ENCODE assay signal across 10 mouse cellular contexts in the genomic region with DNA sequence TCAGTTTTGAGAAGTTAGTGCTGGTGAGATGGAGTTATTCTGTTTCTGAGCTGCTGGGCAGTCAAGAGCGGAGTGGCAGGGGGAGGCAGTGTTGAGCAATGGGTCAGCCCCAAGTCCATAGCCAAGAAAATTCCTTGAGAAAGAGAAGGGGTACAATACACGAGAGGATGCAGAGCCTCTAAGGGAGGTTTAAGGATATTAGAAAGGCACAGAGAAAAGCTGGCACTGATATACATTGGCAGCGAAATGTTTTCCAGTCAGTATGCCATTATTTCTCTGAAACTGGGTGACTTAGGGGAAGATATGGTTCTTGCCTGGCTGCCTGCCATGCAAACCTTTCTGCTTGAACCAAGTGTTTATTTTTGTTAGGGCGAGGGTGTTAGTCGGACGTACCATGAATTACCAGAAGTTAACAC. TPM values are rescaled to one million over a fixed set of nuclear protein-coding genes. Genes with fewer than 3 reads are reported as not detected.
A peak's percentile ranks its signal among the peaks of the same experiment; 100 is the strongest.
DNase-seq lines count a peak whose midpoint lies in the region; ATAC-seq and TF ChIP-seq lines count a peak whose summit lies in the region.
"Had no signal": no experiment of that assay in that cellular context is flagged by ENCODE, and none has a peak within 500 bp of the region (broad histone marks: within the 10 kb centered on the region; RNA-seq: fewer than 3 reads in every experiment).

No protein-coding gene starts in this region.

- intact Hi-C loops in heart, adult 2 months (cut with DNase I) = loop anchor here (2.0 kb wide), 2 partner anchors 22 to 52 kb away; no protein-coding TSS in a partner anchor
- intact Hi-C loops in heart, postnatal 14 days (cut with DNase I) = no loop called here

- H3K9ac ChIP-seq in heart, adult 2 months (ENCODE audit: low read depth, low read length) = no peak overlapping the region
- peak overlapping the region; percentile 39 for H3K9ac ChIP-seq in liver, embryonic 12.5 days
- no peak overlapping the region for H3K9ac ChIP-seq in midbrain, embryonic 16.5 days (ENCODE audit: low read depth, low read length)
- H3K9ac ChIP-seq in midbrain, embryonic 13.5 days (replicated peaks) = no peak overlapping the region

- peak overlapping the region; percentile 70 for H3K4me2 ChIP-seq in liver, embryonic 12.5 days
- H3K4me2 ChIP-seq in midbrain, embryonic 16.5 days (ENCODE audit: low read length) = no peak overlapping the region
- no peak overlapping the region for H3K4me2 ChIP-seq in midbrain, embryonic 13.5 days (replicated peaks)

- no peaks in the 10 kb centered on the region for H3K9me3 ChIP-seq in liver, embryonic 12.5 days (replicated peaks)
- no peaks in the 10 kb centered on the region for H3K9me3 ChIP-seq in midbrain, embryonic 16.5 days (replicated peaks; ENCODE audit: control insufficient read depth, low read length, poor library complexity, severe bottlenecking)
- no peaks in the 10 kb centered on the region for H3K9me3 ChIP-seq in midbrain, embryonic 13.5 days

- WGBS in heart, adult 2 months = 34% methylated on average over 6 of the region's 6 CpGs
- 27% methylated on average over 6 of the region's 6 CpGs for WGBS in liver, embryonic 12.5 days (ENCODE audit: insufficient replicate concordance)
- 72% methylated on average over 6 of the region's 6 CpGs for WGBS in midbrain, embryonic 16.5 days
- 74% methylated on average over 6 of the region's 6 CpGs for WGBS in midbrain, embryonic 13.5 days

- peaks cover 5% of the 10 kb centered on the region for H3K4me1 ChIP-seq in heart, adult 2 months (ENCODE audit: control insufficient read depth, insufficient read depth, low read length)
- peaks cover 9% of the 10 kb centered on the region for H3K4me1 ChIP-seq in brown adipose tissue, adult 24 weeks (ENCODE audit: control insufficient read depth, insufficient read depth, insufficient read length, low read length)
- peaks cover 26% of the 10 kb centered on the region for H3K4me1 ChIP-seq in liver, embryonic 12.5 days
- H3K4me1 ChIP-seq in midbrain, embryonic 16.5 days (ENCODE audit: control insufficient read depth, insufficient read depth, low read length) = no peaks in the 10 kb centered on the region
- no peaks in the 10 kb centered on the region for H3K4me1 ChIP-seq in midbrain, embryonic 13.5 days (replicated peaks)

- no peak overlapping the region for H3K4me3 ChIP-seq in heart, adult 2 months
- H3K4me3 ChIP-seq in brown adipose tissue, adult 24 weeks (ENCODE audit: insufficient read depth, low read depth, low read length) = no peak overlapping the region
- peak overlapping the region; percentile 19 for H3K4me3 ChIP-seq in liver, embryonic 12.5 days
- no peak overlapping the region for H3K4me3 ChIP-seq in midbrain, embryonic 16.5 days (ENCODE audit: low read depth, low read length)
- no peak overlapping the region for H3K4me3 ChIP-seq in midbrain, embryonic 13.5 days (replicated peaks)
- H3K4me3 ChIP-seq: myocyte had no signal

- TF ChIP-seq EP300 in heart, adult 2 months (IDR thresholded peaks at IDR 0.05; ENCODE audit: insufficient read depth, low read depth, low read length) = no peak

- no peaks in the 10 kb centered on the region for H3K27me3 ChIP-seq in heart, adult 2 months (ENCODE audit: control insufficient read depth, insufficient read depth, low read length)
- H3K27me3 ChIP-seq in liver, embryonic 12.5 days (replicated peaks) = no peaks in the 10 kb centered on the region
- H3K27me3 ChIP-seq in midbrain, embryonic 16.5 days (ENCODE audit: control insufficient read depth, insufficient read depth, low read depth, low read length) = no peaks in the 10 kb centered on the region
- no peaks in the 10 kb centered on the region for H3K27me3 ChIP-seq in midbrain, embryonic 13.5 days

- H3K79me2 ChIP-seq in heart, adult 2 months (replicated peaks; ENCODE audit: control insufficient read depth, insufficient read depth, low read length) = no peaks in the 10 kb centered on the region; the same call in 1 of the 2 replicates

- peak in 1 of 2 experiments; percentile 40 for DNase-seq in heart, adult 2 months
- no peak for DNase-seq in heart, postnatal 14 days
- no peak for DNase-seq in frontal cortex, postnatal 14 days (ENCODE audit: low spot score in 2 of 2)

- ATAC-seq in liver, embryonic 12.5 days = peak; percentile 31
- ATAC-seq in megakaryocyte progenitor cell, adult 5-6 weeks (replicated peaks; ENCODE audit: poor library complexity) = peak; percentile 21
- ATAC-seq in midbrain, embryonic 16.5 days = no peak
- ATAC-seq in midbrain, embryonic 13.5 days = no peak
- ATAC-seq: CD4-positive, CD25-positive, alpha-beta regulatory T cell, adult 4 months had no signal

- peak; percentile 31 for TF ChIP-seq CTCF in heart, adult 2 months (IDR thresholded peaks at IDR 0.05)

- no peak for TF ChIP-seq POLR2A in heart, adult 2 months (IDR thresholded peaks at IDR 0.05; ENCODE audit: insufficient read depth, low read depth, low read length)

- H3K27ac ChIP-seq in heart, adult 2 months = peak overlapping the region; percentile 34; the same call in 1 of the 2 replicates
- H3K27ac ChIP-seq in brown adipose tissue, adult 24 weeks (replicated peaks; ENCODE audit: low read depth, low read length) = 0 out of 2 replicates have a peak overlapping the region, but pooled peaks have one; percentile 1
- peak overlapping the region; percentile 88 for H3K27ac ChIP-seq in liver, embryonic 12.5 days
- H3K27ac ChIP-seq in midbrain, embryonic 16.5 days (ENCODE audit: low read length) = no peak overlapping the region
- H3K27ac ChIP-seq in midbrain, embryonic 13.5 days = no peak overlapping the region

- peaks cover 7% of the 10 kb centered on the region for H3K36me3 ChIP-seq in heart, adult 2 months (ENCODE audit: control insufficient read depth, insufficient read depth, low read length)
- peaks cover 5% of the 10 kb centered on the region for H3K36me3 ChIP-seq in liver, embryonic 12.5 days
- no peaks in the 10 kb centered on the region for H3K36me3 ChIP-seq in midbrain, embryonic 16.5 days (ENCODE audit: control insufficient read depth, insufficient read depth, low read length)
- no peaks in the 10 kb centered on the region for H3K36me3 ChIP-seq in midbrain, embryonic 13.5 days

RNA-seq across cellular contexts. Expression of a gene that starts 56.6 kb away (rescaled TPM):
- total RNA-seq in heart, adult 2 months (2021) = 10 to 100 TPM; 40.4 to 43.7 TPM
- polyA plus RNA-seq in heart, adult 2 months (2012; rRNA removed) = 5.6 and 16.3 TPM in 2 replicates
- total RNA-seq in heart, postnatal 14 days (2021) = 10 to 100 TPM; 34.4 to 37.8 TPM
- polyA plus RNA-seq in brown adipose tissue, adult 24 weeks (2012; ENCODE audit: insufficient read depth, insufficient read length, missing spikeins) = 50.7 and 88.5 TPM in 2 replicates
- polyA plus RNA-seq in liver, embryonic 12.5 days (2016; fragmentation: Nextera tagmentation; extraction: Ambion mirVana) = 76.0 and 79.2 TPM in 2 replicates
- 124 and 140 TPM in 2 replicates for total RNA-seq in megakaryocyte progenitor cell, adult 5-6 weeks (2015)
- 72.1 and 74.5 TPM in 2 replicates for total RNA-seq in megakaryocyte progenitor cell, adult 5-6 weeks (2017)
- polyA plus RNA-seq in midbrain, embryonic 16.5 days (2015; fragmentation: Nextera tagmentation; extraction: Ambion mirVana) = 155 and 163 TPM in 2 replicates
- polyA plus RNA-seq in midbrain, embryonic 13.5 days (2015; fragmentation: Nextera tagmentation; extraction: Ambion mirVana) = 147 and 160 TPM in 2 replicates

Comparison
In these comparisons a context has a peak if more than half of its experiments do, and no peak if none do; other contexts are left out.
1. H3K27ac ChIP-seq: peak in heart, adult 2 months (single experiment), brown adipose tissue, adult 24 weeks (single experiment) and liver, embryonic 12.5 days (single experiment); none in midbrain, embryonic 16.5 days (single experiment) and midbrain, embryonic 13.5 days (single experiment).
2. ATAC-seq: peak in liver, embryonic 12.5 days (single experiment) and megakaryocyte progenitor cell, adult 5-6 weeks (single experiment); none in midbrain, embryonic 16.5 days (single experiment) and midbrain, embryonic 13.5 days (single experiment).